In the genomic region with DNA sequence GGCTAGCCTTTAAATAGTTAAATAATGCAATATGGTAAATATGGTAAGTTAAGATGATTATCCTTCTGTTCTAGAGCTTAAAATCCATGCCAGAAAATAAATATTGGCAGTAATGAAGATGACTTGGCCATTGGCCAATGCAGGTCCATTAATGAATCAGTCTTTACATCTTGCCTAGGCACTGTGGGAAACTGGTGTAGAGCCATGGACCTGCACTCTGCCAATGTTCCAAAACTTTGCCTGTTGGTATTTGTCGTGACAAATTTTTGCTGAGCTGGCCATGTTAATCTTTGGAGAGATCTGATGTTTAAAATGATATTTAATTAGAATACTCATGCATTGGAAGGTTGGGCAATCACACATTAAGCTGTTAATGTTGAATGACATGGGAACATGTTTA, we compare ENCODE assay signal across 14 mouse cellular contexts.
A peak's percentile ranks its signal among the peaks of the same experiment; 100 is the strongest.
DNase-seq lines count a peak whose midpoint lies in the region; ATAC-seq lines count a peak whose summit lies in the region.
"Had no signal": no experiment of that assay in that cellular context is flagged by ENCODE, and none has a peak within 500 bp of the region (broad histone marks: within the 10 kb centered on the region; RNA-seq: fewer than 3 reads in every experiment).

No protein-coding gene starts in this region.

- H3K27me3 ChIP-seq in forebrain, embryonic 14.5 days (replicated peaks; ENCODE audit: control insufficient read depth, insufficient read depth, low read length) = no peaks in the 10 kb centered on the region
- no peaks in the 10 kb centered on the region for H3K27me3 ChIP-seq in forebrain, embryonic 11.5 days (ENCODE audit: control insufficient read depth, insufficient read depth, low read length)
- H3K27me3 ChIP-seq: embryonic facial prominence, embryonic 12.5 days; forebrain, embryonic 12.5 days had no signal

- no peak overlapping the region for H3K4me2 ChIP-seq in forebrain, embryonic 14.5 days (ENCODE audit: low read length)
- no peak overlapping the region for H3K4me2 ChIP-seq in forebrain, embryonic 11.5 days (ENCODE audit: low read depth, low read length, severe bottlenecking)
- H3K4me2 ChIP-seq: embryonic facial prominence, embryonic 12.5 days; forebrain, embryonic 12.5 days had no signal

- no peaks in the 10 kb centered on the region for H3K36me3 ChIP-seq in forebrain, embryonic 14.5 days (ENCODE audit: control insufficient read depth, insufficient read depth, low read length)
- H3K36me3 ChIP-seq in forebrain, embryonic 11.5 days (ENCODE audit: control insufficient read depth, insufficient read depth, low read length) = no peaks in the 10 kb centered on the region
- H3K36me3 ChIP-seq: embryonic facial prominence, embryonic 10.5 days; embryonic facial prominence, embryonic 12.5 days; forebrain, embryonic 12.5 days had no signal

- intact Hi-C loops in heart, postnatal 10 days (cut with DNase I) = no loop called here

- no peaks in the 10 kb centered on the region for H3K9me3 ChIP-seq in forebrain, embryonic 14.5 days (replicated peaks; ENCODE audit: control insufficient read depth, low read length)
- H3K9me3 ChIP-seq in forebrain, embryonic 11.5 days (ENCODE audit: control insufficient read depth, low read length) = no peaks in the 10 kb centered on the region
- H3K9me3 ChIP-seq: embryonic facial prominence, embryonic 10.5 days; embryonic facial prominence, embryonic 12.5 days; forebrain, embryonic 12.5 days had no signal

- ATAC-seq in forebrain, embryonic 14.5 days = peak; percentile 42; the same call in 1 of the 2 replicates
- no peak for ATAC-seq in forebrain, embryonic 11.5 days (replicated peaks; ENCODE audit: low FRiP score)
- ATAC-seq: forebrain, postnatal 0 days had no signal

- no peak overlapping the region for H3K9ac ChIP-seq in forebrain, embryonic 14.5 days (ENCODE audit: low read length)
- H3K9ac ChIP-seq in forebrain, embryonic 11.5 days (ENCODE audit: low read length) = no peak overlapping the region
- H3K9ac ChIP-seq: embryonic facial prominence, embryonic 12.5 days; forebrain, embryonic 12.5 days; forebrain, postnatal 0 days had no signal

- DNase-seq in forebrain, embryonic 14.5 days (ENCODE audit: low spot score) = peak; percentile 58
- no peak for DNase-seq in forebrain, embryonic 11.5 days (ENCODE audit: low spot score)
- peak; percentile 9 for DNase-seq in heart, adult 11 months
- DNase-seq in heart, postnatal 10 days = no peak
- DNase-seq in kidney, postnatal 36 days = no peak
- DNase-seq: adrenal gland, adult 2 months; adrenal gland, postnatal 10 days; adrenal gland, postnatal 25 days; cerebellum, adult 11-12 months; cerebellum, adult 9-10 months; forebrain, postnatal 0 days had no signal

- no peak overlapping the region for H3K27ac ChIP-seq in forebrain, embryonic 14.5 days (ENCODE audit: low read depth, low read length)
- H3K27ac ChIP-seq in forebrain, embryonic 11.5 days (ENCODE audit: low read depth, low read length) = no peak overlapping the region
- H3K27ac ChIP-seq: embryonic facial prominence, embryonic 10.5 days; embryonic facial prominence, embryonic 12.5 days; forebrain, embryonic 12.5 days had no signal

- H3K4me1 ChIP-seq in forebrain, embryonic 14.5 days (ENCODE audit: control insufficient read depth, insufficient read depth, low read length) = no peaks in the 10 kb centered on the region
- no peaks in the 10 kb centered on the region for H3K4me1 ChIP-seq in forebrain, embryonic 11.5 days (replicated peaks; ENCODE audit: control insufficient read depth, insufficient read depth, low read length)
- H3K4me1 ChIP-seq: embryonic facial prominence, embryonic 12.5 days; forebrain, embryonic 12.5 days had no signal

- WGBS in forebrain, embryonic 14.5 days = 64% methylated on average over 1 of the region's 1 CpGs
- 86% methylated on average over 1 of the region's 1 CpGs for WGBS in forebrain, embryonic 11.5 days

- no peak overlapping the region for H3K4me3 ChIP-seq in forebrain, embryonic 14.5 days (ENCODE audit: low read depth, low read length)
- no peak overlapping the region for H3K4me3 ChIP-seq in forebrain, embryonic 11.5 days (ENCODE audit: low read depth, low read length)
- H3K4me3 ChIP-seq: embryonic facial prominence, embryonic 10.5 days; embryonic facial prominence, embryonic 12.5 days; forebrain, embryonic 12.5 days had no signal

Comparison
In these comparisons a context has a peak if more than half of its experiments do, and no peak if none do; other contexts are left out.
1. DNase-seq: peak in forebrain, embryonic 14.5 days (single experiment) and heart, adult 11 months (single experiment); none in forebrain, embryonic 11.5 days (single experiment), heart, postnatal 10 days (0 of 2) and kidney, postnatal 36 days (0 of 2).